Mouse (Mus musculus): ENCODE results near the gene Eef1akmt2.

The Eef1akmt2 gene

GRCm38 (mm10) chr7:132810879-132811278 lies 41.6 kb downstream of the Eef1akmt2 start:
- in situ Hi-C loops (cut with MboI, MseI) = no loop called here

GRCm38 (mm10) chr7:132810368-132810767 lies 42.1 kb downstream of the Eef1akmt2 start:
- in situ Hi-C loops (cut with MboI, MseI) = no loop called here

GRCm38 (mm10) chr7:132809721-132810120 lies 42.8 kb downstream of the Eef1akmt2 start:
- in situ Hi-C loops (cut with MboI, MseI) = loop anchor here (5.0 kb wide), 1 partner anchor 87 kb away; no protein-coding TSS in a partner anchor

- in situ Hi-C loops (cut with MboI, MseI) = loop anchor here (5.0 kb wide), 1 partner anchor 87 kb away; no protein-coding TSS in a partner anchor
Observed at GRCm38 (mm10) chr7:132808841-132809682, 43.4 kb downstream of the Eef1akmt2 start.

GRCm38 (mm10) chr7:132808051-132808796 lies 44.2 kb downstream of the Eef1akmt2 start:
- in situ Hi-C loops (cut with MboI, MseI) = loop anchor here (5.0 kb wide), 1 partner anchor 86 kb away; no protein-coding TSS in a partner anchor

- in situ Hi-C loops (cut with MboI, MseI) = loop anchor here (5.0 kb wide), 1 partner anchor 85 kb away; no protein-coding TSS in a partner anchor
Observed at GRCm38 (mm10) chr7:132806926-132807857, 45.3 kb downstream of the Eef1akmt2 start.

- in situ Hi-C loops (cut with MboI, MseI) = loop anchor here (5.0 kb wide), 1 partner anchor 84 kb away; no protein-coding TSS in a partner anchor
Observed at GRCm38 (mm10) chr7:132806286-132806685, 46.2 kb downstream of the Eef1akmt2 start.

- in situ Hi-C loops (cut with MboI, MseI) = loop anchor here (5.0 kb wide), 2 partner anchors 38 to 83 kb away; no protein-coding TSS in a partner anchor
Observed at GRCm38 (mm10) chr7:132804951-132805350, 47.5 kb downstream of the Eef1akmt2 start.

- in situ Hi-C loops (cut with MboI, MseI) = loop anchor here (5.0 kb wide), 1 partner anchor 37 kb away; no protein-coding TSS in a partner anchor
Observed at GRCm38 (mm10) chr7:132804461-132804860, 48.0 kb downstream of the Eef1akmt2 start.

GRCm38 (mm10) chr7:132803962-132804361 lies 48.5 kb downstream of the Eef1akmt2 start:
- in situ Hi-C loops (cut with MboI, MseI) = loop anchor here (5.0 kb wide), 1 partner anchor 37 kb away; no protein-coding TSS in a partner anchor

- in situ Hi-C loops (cut with MboI, MseI) = loop anchor here (5.0 kb wide), 1 partner anchor 36 kb away; no protein-coding TSS in a partner anchor
Observed at GRCm38 (mm10) chr7:132803336-132803735, 49.1 kb downstream of the Eef1akmt2 start.

GRCm38 (mm10) chr7:132802691-132803090 lies 49.8 kb downstream of the Eef1akmt2 start:
- in situ Hi-C loops (cut with MboI, MseI) = loop anchor here (5.0 kb wide), 1 partner anchor 35 kb away; no protein-coding TSS in a partner anchor

GRCm38 (mm10) chr7:132802066-132802465 lies 50.4 kb downstream of the Eef1akmt2 start:
- in situ Hi-C loops (cut with MboI, MseI) = loop anchor here (5.0 kb wide), 1 partner anchor 35 kb away; no protein-coding TSS in a partner anchor

- in situ Hi-C loops (cut with MboI, MseI) = loop anchor here (5.0 kb wide), 1 partner anchor 34 kb away; no protein-coding TSS in a partner anchor
Observed at GRCm38 (mm10) chr7:132801509-132801908, 51.0 kb downstream of the Eef1akmt2 start.

GRCm38 (mm10) chr7:132800868-132801267 lies 51.6 kb downstream of the Eef1akmt2 start:
- in situ Hi-C loops (cut with MboI, MseI) = loop anchor here (5.0 kb wide), 1 partner anchor 34 kb away; no protein-coding TSS in a partner anchor

GRCm38 (mm10) chr7:132799119-132800016 lies 53.1 kb downstream of the Eef1akmt2 start:
- in situ Hi-C loops (cut with MboI, MseI) = loop anchor here (5.0 kb wide), 1 partner anchor 32 kb away; no protein-coding TSS in a partner anchor

- in situ Hi-C loops (cut with MboI, MseI) = no loop called here
Observed at GRCm38 (mm10) chr7:132795141-132795540, 57.3 kb downstream of the Eef1akmt2 start.

GRCm38 (mm10) chr7:132793467-132793866 lies 59.0 kb downstream of the Eef1akmt2 start:
- in situ Hi-C loops (cut with MboI, MseI) = no loop called here
